Mouse (Mus musculus) brain, embryonic 14.5 days (tissue): ENCODE results near the gene Mrpl51. TPM values are rescaled to one million over a fixed set of nuclear protein-coding genes. Genes with fewer than 3 reads are reported as not detected.

ENCODE experiments used
- DNase-seq: peaks from one replicate; pipeline ENCODE4 v3.0.0-alpha.2; 2011; ENCODE audit warnings: low read depth
- CTCF ChIP-seq: fragments of 200-500 bp; IDR thresholded peaks from 2 replicates; pipeline ENCODE4 v1.5.1; 2012; ENCODE audit warnings: inconsistent platforms, mild to moderate bottlenecking, moderate library complexity, borderline replicate concordance; ENCODE audit not compliant: insufficient read depth, insufficient read length; ENCODE audit errors: extremely low read depth
- POLR2A ChIP-seq: fragments of 200-500 bp; IDR thresholded peaks from 2 replicates; pipeline ENCODE4 v1.6.1; 2012; ENCODE audit warnings: mild to moderate bottlenecking, inconsistent platforms, borderline replicate concordance; ENCODE audit not compliant: poor library complexity, insufficient read depth, insufficient read length, severe bottlenecking; ENCODE audit errors: extremely low read depth
- polyA plus RNA-seq: library from polyadenylated mRNA; depleted of rRNA; stranded (reverse); fragments of >200 nt; gene quantifications from 2 replicates; pipeline ENCODE4 v1.2.3, GENCODE M21; 2012; rRNA removed

Gene Mrpl51
- polyA plus RNA-seq, 1 experiment: 48.9 TPM

GRCm38 (mm10) chr6:125241566-125241965, 50.0 kb downstream of the Mrpl51 start:
- TF ChIP-seq POLR2A: no peak
- TF ChIP-seq CTCF: no peak

DNA sequence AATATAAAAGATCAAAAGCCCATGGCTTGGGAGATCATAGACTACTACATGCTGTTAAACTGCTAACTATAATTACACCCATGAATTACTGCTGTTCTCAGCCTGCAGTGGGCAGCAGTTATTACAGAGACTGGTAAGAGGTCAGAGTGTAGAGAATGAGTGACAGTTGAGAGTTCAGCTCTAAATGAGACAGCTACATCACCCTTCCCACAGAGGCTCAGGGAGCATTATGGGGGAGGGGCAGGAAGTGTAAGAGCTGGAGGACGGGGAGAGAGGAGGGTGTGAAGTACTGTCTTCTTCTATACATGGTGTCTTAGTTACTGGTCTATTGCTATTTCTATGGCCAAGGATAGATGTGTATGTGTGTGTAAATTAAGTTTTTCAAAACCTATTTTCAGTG, 53.0 kb downstream of the Mrpl51 start:
- no peak for DNase-seq
- TF ChIP-seq CTCF: no peak
- no peak for TF ChIP-seq POLR2A

More at GRCm38 (mm10) chr6:125241566-125241965, 50.0 kb downstream of the Mrpl51 start:
- no peak for DNase-seq

Other genes starting within 250 kb of the Mrpl51 start
- 130 and 170 TPM in 2 replicates for gene Cops7a, start 226.3 kb upstream of the Mrpl51 start, polyA plus RNA-seq
- 49.8 and 68.1 TPM in 2 replicates for gene Pianp, start 195.1 kb upstream of the Mrpl51 start, polyA plus RNA-seq
- gene Zfp384, start 182.7 kb upstream of the Mrpl51 start, polyA plus RNA-seq: 107 and 118 TPM in 2 replicates
- 127 and 169 TPM in 2 replicates for gene Ing4, start 152.0 kb upstream of the Mrpl51 start, polyA plus RNA-seq
- gene Acrbp, start 142.1 kb upstream of the Mrpl51 start, polyA plus RNA-seq: 29.5 and 32.6 TPM in 2 replicates
- gene Lpar5, start 123.9 kb upstream of the Mrpl51 start, polyA plus RNA-seq: 1.0 and 1.2 TPM in 2 replicates
- 69.8 and 142 TPM in 2 replicates for gene Chd4, start 95.8 kb upstream of the Mrpl51 start, polyA plus RNA-seq
- 32.6 and 34.6 TPM in 2 replicates for gene Nop2, start 59.9 kb upstream of the Mrpl51 start, polyA plus RNA-seq
- gene Iffo1, start 46.6 kb upstream of the Mrpl51 start, polyA plus RNA-seq: 29.9 TPM in 2 replicates
- 2,343 and 3,527 TPM in 2 replicates for gene Gapdh, start 25.3 kb upstream of the Mrpl51 start, polyA plus RNA-seq
- 169 and 213 TPM in 2 replicates for gene Ncapd2, start 100 bp upstream of the Mrpl51 start, polyA plus RNA-seq
- 19.9 and 22.3 TPM in 2 replicates for gene Vamp1, start 23.8 kb downstream of the Mrpl51 start, polyA plus RNA-seq
- gene Tapbpl, start 40.1 kb downstream of the Mrpl51 start, polyA plus RNA-seq: 2.7 and 3.1 TPM in 2 replicates
- 0.15 and 0.24 TPM in 2 replicates for gene Cd27, start 45.2 kb downstream of the Mrpl51 start, polyA plus RNA-seq
- not detected in 2 replicates for gene Tuba3a, start 94.2 kb downstream of the Mrpl51 start, polyA plus RNA-seq
- gene Ltbr, start 122.1 kb downstream of the Mrpl51 start, polyA plus RNA-seq: 14.2 and 20.7 TPM in 2 replicates
- gene Scnn1a, start 128.9 kb downstream of the Mrpl51 start, polyA plus RNA-seq: 0.54 and 0.62 TPM in 2 replicates
- gene Tnfrsf1a, start 157.6 kb downstream of the Mrpl51 start, polyA plus RNA-seq: 18.5 and 19.4 TPM in 2 replicates
- gene Plekhg6, start 189.0 kb downstream of the Mrpl51 start, polyA plus RNA-seq: 0.13 and 0.23 TPM in 2 replicates